Mouse (Mus musculus) kidney, postnatal 10 days (tissue): Measurements from ENCODE around the gene Mphosph9.

ENCODE experiments used
- DNase-seq: peaks from one replicate; pipeline ENCODE4 v3.0.0; 2021; ENCODE audit warnings: mixed read lengths

Mphosph9 gene

DNA sequence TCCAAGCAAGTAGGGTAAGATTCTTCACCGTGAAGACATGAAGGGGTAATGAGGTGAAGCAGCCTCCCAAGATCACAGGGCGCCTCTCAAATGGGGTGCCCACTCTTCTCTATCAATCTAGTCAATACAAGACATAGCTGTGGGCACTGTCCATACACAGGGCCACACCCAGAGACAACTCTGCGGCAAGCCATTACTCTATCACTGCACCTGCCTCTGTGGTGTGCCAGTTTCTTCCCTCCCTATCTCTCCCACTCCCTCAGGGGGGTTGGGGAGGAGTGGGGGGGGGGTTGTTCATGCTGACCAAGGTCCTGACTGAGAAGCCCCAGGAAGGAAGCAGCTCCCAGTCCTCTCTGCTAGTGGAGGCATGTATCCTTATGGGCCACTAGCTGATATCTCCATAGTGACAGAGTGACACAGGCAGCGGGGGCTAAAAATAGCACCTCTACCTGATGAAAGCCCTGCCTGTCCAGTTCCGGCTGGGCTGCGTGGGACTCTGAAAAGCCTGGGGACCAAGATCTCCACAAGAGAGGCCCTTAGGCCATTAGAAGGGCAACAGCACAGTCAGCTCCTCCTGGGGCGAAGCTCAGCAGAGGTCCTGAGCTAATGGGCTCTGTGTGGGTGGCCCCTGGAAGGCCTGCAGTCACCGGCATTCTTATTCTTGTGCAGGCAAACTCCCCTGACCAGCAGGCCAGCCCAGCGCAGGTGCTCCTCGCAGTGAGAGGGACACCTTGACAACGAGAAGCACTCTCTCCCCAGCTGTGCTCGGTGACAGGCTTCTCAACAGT lies 93.7 kb downstream of the Mphosph9 start:
- DNase-seq, result no peak

DNA sequence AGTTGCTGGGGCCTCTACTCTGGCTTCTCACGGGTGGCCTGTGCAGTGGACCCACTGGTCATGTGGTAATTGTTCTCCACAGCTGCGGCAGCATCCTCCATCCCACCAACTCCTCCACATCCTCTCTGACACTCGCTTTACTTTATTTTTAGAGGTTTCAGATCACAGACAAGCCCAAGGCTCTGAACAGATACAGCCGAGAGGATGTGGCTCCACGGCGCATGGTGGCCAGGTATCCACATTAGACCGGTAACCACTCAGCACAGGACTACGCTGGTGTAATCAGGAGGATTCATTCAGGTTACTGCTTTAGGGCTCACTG lies 94.7 kb downstream of the Mphosph9 start:
- DNase-seq, result no peak

DNA sequence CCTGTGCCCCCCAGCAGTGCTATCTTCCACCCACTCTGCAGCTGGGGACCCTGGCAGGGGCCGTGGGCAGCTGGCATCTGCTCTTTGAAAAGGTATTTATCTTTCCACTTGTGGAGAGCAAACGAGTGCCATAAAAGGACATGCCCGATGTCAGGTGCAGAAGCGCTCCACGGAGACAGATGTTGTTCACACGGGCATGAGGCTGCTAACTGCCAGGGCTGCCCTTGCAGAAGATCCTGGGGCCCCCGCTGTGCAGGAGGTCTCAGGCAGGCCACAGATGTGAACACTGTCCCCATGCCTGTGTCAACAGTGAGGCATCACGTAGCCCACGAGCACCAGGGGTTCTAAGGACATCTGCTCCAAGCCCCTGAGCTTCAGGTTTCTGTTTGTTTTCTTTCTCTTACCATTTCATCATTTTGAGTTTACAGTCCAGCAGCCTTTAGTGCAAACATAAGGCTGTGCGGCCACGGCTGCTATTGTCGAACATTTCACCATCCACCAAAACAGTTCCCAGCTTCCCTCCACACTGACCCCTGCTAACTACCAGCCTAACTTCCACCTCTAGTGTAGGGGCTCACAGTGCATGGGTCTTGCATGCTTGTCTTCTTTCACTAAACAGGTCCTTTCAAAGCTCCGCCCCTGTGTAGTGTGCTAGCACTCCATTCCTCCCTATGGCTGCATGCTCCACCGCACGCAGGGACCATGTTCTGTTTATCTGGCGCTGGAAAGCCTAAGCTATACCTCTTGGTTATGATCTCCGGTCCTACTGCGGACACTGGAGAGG lies 95.2 kb downstream of the Mphosph9 start:
- DNase-seq, result no peak

DNA sequence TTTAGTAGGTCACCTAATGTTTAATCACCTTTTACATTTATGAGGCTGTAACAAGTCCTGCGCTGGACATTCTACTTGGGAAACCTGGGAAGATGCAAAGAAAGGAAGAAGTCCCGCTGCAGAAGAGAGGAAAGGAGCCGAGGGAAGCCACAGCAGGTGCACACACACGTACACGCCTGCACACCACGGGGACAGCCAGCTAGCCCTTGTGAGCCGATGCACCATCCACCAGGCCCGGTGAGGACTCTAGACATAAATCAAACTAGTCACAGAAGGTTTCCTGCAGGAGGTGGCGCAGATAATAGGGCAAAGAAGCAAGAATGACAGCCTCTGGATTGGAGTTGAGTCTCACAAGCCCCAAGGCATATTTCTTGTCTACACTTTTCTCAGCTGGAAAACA lies 97.3 kb downstream of the Mphosph9 start:
- no peak for DNase-seq

DNA sequence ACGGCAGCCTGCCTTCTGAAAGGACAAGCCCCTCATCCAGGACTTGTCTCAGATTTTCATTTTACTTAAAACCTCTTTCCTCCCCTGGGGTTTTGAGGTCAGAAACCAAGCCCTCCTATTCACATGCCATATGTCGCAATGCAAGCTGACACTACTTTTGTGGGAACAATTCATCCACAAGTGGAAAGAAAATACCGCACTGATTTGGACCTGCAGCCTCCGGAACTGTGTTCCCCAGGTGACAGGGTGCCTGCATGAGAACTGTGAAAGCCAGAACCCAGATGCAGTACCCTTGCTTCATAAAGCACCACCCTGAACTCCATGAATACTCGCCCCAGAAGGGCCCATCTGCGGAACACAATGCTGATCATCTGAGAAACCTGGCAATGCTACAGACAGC lies 100.6 kb downstream of the Mphosph9 start:
- DNase-seq, result no peak

DNA sequence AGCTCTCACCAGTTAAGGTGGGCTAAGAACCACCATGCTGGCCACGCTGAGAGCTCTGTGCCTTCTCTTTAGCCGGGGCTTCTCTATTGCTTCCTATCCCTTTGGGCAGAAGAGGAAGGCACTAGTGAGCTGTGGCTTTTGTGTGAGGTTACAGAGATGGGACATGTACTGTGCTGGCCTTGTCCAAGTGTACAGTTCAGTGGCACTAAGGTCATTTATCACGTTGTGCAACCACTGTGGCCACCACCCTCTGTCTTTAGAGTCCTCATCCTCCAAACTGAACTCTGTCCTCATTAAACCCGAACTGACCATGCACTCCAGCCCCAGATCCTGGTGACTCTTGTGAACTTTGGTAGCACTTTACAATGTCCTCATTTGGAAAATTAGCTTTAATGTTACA lies 101.3 kb downstream of the Mphosph9 start:
- DNase-seq, result no peak

DNA sequence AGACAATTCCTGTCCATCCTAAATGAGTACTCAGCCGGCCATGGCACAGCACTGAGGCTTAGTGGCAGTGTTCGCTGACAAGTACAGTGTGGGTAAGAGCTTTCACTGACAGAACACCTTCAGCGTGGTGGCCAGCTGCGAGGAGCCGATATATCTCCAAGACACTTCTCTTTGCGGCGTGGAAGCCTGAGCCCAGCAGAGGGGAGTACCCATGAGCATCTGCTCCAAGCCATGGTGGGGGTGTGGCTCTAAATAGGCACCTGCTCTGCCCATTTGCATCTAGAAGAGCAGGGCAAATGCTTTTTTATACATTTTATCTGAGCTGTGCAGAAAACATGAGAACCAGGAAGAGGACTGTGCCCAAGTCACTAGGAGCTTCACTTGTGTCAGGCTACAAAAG lies 101.9 kb downstream of the Mphosph9 start:
- DNase-seq, result no peak

DNA sequence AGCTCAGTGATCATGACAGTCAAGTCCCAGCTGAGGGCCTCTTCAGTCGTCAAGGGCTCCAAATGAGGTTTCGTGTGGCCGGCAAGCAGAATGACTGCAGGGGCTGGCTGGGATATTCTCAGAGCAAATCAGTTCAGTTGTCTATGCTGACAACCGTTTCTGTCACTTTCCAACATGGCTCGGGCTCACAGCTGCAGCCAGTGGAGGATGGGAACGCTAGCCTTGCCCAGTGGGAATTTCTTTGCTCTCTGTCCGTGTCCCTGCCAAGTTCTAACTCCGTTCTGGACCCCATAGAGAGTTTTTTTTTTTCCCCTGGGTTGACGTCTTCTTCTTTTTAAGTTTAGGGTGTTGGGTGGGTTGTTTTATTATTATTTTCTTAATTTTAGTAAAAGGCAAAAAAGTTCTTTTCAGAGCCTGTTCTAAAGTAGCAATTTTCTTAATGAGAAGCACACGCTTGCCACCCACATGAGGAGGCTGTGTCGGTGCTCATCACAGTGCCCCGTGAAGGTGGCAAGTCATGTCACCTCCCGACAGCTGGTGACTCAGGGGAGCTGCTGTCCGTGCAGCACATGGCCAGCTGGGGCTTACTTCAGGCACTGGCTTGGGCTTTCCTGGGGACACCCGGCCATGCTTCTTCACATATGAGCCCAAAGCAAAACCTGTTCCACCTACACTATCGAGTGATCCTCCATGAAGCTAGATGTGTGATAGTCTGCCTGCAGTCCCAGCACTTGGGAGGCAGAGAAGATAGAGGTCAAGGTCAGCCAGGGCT lies 103.3 kb downstream of the Mphosph9 start:
- no peak for DNase-seq

DNA sequence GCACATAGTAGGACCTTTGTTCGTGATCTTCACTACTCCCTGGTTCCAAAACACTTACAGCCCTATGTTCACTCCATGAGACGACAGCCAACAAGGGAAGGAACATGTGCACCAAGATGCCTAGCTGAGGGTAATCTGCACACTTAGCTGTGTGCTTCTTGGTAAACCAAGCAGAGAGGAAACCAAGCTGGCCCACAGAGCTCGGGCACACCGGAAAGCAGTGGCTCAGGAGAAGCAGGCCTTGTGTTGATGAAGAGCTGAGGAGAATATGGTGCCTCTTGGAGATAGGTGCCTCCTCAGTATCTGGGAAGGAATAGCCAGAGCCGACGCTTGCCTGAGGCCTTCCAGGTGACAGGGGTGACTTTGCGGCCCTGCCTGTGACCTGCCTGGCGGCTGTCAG lies 104.2 kb downstream of the Mphosph9 start:
- no peak for DNase-seq

DNA sequence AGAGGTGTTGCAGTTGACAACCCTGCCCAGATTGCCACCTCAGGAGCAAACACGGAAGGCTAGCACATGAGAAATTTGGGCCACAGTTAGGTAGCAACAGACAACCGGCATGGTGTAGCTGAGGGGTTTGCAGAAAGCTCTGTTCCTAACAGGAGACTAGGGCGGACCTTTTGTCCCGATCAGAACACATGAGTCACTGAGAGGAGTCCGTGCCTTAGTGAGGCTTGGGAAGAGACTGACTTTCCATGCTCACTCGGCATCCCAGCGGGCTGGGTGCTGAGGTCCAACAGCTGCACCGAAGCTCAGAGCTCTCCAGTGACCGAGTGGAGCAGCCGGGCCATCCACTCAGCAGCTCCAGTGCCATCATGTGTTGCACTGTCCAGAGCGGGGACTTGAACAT lies 105.1 kb downstream of the Mphosph9 start:
- no peak for DNase-seq

DNA sequence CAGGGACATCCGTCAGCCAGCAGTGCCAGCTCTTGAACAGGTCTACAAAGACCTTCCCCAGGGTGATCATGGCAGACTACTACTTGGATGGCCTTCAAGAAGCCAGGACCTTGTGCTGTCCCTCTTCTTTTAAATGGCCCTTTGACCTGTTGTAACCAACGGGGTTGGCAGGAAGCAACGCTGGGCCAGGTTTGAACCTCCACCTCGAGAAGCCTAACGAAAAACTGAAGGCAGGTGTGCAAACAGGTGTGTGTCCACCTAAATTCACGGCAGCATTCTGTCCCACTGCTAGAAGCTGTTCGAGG lies 106.1 kb downstream of the Mphosph9 start:
- DNase-seq, result no peak

DNA sequence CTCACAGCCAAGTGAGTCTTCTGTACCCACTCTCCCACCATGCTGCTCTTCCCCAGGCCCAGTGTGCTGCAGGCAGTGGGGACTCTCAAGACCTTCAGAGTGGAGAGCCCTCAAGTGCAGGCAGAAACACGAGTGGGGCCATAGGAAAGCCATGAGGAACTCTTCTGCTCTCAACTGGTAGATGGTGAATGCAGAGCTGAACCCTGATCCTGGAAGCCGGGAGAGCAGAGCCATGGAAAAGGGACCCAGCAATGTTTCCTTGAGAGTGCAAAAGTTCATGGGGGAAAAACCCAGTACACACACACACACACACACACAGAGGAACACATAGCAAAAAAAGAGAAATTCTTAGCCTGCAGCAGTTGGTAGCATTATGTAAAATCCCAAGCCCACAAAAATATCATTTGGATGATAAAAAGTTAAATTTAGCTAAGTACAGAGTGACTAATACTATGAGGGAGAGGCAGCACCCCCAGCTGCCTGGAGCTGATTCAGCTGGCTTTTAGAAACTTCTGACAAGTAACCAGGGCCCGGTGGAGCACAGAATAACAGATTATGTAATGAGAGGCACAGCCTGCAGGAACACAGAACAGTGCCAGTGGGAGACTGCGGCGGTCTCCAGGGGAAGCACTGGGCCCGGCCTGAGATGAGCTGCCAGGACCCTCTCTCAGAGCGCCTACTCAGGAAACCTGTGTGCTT lies 106.6 kb downstream of the Mphosph9 start:
- DNase-seq, result peak; percentile 73

DNA sequence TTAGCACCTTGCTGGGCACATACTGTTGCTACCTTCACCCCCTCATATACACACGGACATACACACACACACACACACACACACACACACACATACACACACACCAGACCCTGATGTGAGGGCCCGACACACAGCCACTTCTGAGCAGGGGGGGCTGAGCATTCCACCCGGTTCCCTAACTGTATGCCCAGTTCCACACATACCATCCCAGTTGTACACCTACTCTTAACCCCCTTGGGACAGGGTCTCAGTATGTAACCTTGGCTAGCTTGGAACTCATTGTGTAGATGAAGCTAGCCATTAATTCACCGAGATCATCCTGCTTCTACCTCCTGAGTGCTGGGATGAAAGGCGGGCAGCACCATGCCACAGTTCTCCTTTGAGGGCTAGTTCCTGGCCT lies 107.2 kb downstream of the Mphosph9 start:
- DNase-seq, result no peak

DNA sequence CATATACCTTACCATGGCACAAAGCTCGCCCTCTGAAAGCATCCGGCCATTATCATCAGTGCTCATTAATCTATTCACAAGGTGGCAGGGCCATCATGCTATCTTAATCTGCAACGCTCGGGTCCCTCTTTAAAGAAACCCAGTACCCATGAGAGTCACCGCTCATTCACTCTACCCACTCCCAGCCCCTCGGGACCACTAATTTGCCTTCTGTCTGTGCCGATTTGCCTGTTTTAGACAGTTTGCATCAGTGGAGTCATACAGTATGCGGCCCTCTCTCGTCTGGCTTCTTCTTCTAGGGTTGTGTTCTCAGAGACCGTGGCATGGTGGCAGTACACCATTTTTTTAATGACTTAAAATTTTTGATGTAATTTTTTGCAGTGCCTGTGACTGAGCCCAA lies 108.3 kb downstream of the Mphosph9 start:
- no peak for DNase-seq

DNA sequence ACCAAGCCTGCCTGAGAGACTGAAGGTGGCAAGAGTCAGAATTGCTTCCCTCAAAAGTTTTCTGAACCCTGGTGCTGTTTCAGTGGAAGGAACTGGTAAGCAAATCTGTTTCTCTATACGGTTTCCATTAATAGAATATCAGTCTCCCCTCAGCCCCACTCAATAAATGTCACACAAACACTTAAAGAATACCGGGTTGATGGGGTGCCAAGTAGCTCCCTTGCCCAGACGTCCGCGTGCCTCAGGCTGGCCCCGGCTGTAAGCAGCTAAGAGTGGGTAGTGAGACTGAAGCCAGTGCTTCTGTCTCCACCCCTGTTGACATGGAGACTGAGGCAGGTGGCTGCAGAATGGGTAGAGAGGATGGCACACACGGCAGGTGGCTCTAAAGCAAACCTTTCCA lies 108.8 kb downstream of the Mphosph9 start:
- DNase-seq, result no peak

DNA sequence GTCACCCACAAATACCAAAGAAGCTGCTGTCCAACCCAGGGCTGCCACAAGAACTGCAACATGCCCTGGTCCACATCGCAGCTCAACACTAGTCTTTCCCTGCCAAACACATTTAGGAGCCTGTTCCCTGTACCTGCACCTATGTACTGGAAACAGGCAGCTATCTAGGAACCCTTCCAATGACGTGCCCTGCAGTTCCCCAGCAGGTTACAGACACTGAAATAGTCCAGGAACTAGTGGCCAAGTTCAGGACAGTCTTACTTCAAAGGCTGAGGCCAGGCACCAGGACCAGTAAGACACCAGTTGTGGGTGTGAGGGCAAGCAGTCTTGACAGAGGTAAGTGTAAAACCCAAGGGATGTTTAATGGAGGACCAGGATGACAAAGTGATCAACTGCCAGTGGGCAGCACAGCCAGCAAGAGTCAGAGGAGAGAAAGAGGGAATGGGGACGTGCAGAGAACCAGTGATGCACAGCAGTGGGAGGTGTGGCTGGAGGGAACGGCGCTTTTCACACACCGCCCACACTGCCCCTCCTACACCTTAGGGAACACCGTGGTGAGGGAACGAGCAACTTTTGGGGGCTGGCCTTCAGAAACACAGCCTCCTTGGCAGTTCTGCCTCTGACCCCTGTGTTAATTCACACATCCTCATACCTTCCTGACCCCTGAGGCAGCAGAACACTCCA lies 110.1 kb downstream of the Mphosph9 start:
- peak; percentile 9 for DNase-seq

DNA sequence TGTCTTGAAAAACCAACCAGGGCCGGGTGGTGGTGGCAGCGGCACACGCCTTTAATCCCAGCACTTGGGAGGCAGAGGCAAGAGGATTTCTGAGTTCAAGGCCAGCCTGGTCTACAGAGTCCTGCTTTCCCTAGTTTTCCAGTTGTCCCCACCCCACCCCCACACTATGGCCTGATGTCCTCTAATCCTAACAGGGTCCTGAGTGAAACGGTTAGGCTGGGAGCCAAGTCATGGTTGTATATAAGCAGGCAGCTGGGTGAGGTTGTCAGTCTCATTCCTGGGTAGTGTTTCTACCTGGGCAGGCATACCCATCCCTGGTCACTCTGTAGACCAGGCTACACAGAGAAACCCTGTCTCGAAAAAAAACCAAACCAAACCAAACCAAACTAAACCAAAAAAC lies 110.7 kb downstream of the Mphosph9 start:
- DNase-seq, result peak; percentile 20

DNA sequence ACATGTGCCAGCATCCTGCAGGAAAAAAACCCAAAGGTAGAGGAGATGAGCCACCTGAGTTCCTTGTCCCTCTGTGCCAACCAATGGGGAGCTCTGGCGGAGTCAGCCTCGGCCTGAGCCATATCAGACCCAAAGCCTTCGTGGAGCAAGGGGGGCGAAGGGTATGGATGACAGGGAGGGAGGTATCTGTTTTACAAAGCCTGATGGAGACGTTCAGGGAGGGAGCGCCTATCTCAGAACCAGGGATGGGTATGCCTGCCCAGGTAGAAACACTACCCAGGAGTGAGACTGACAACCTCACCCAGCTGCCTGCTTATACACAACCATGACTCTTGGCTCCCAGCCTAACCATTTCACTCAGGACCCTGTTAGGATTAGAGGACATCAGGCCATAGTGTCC lies 111.4 kb downstream of the Mphosph9 start:
- DNase-seq, result no peak

DNA sequence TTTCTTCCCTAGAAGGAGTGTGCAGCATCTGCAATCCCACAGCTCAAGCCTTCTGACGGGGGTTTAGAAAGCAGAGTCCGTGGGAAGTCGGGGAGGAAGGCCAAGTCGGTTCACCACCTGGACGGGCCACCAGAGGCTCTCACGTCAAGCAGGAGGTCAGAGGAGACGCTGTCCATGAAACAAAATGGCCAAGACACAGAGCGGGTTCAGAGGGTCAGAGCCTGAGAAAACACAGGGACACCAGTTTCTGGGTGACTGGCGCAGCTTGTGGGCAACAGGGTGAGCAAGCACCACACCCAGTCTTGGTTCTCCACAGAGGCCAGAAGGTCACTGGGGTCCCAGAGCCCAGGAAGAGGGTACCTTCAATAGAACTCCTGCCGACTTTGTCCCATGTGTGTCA lies 112.1 kb downstream of the Mphosph9 start:
- DNase-seq, result peak; percentile 24

DNA sequence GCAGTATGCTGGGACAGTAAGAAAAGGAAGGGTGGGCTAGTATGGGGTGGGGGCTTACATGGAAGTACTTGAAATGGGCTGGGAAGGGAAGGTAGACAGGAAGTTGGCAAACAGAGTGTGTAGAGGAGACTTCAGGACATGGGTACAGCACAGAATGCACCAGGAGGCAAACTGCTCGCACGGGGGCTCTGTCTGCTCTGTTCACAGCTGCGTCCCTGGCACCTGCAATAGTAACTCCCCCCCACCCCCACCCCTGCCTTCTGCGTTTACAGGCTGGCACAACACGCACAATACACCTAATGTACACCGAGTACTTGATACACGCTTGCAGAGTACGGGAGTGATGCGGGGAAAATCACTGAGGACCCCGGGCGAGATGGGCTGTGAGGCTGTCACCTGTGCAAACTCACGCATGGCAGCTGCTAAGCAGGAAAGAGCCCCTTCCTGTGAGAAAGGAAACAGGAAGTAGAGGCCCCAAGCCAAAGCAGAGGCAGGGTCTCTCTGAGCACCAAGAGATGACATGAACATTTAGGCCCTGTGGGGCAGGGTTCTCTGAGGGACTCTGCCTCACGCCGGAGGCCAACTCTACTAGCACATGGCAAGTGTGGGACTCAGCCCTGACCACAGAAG lies 113.1 kb downstream of the Mphosph9 start:
- DNase-seq, result peak; percentile 40

DNA sequence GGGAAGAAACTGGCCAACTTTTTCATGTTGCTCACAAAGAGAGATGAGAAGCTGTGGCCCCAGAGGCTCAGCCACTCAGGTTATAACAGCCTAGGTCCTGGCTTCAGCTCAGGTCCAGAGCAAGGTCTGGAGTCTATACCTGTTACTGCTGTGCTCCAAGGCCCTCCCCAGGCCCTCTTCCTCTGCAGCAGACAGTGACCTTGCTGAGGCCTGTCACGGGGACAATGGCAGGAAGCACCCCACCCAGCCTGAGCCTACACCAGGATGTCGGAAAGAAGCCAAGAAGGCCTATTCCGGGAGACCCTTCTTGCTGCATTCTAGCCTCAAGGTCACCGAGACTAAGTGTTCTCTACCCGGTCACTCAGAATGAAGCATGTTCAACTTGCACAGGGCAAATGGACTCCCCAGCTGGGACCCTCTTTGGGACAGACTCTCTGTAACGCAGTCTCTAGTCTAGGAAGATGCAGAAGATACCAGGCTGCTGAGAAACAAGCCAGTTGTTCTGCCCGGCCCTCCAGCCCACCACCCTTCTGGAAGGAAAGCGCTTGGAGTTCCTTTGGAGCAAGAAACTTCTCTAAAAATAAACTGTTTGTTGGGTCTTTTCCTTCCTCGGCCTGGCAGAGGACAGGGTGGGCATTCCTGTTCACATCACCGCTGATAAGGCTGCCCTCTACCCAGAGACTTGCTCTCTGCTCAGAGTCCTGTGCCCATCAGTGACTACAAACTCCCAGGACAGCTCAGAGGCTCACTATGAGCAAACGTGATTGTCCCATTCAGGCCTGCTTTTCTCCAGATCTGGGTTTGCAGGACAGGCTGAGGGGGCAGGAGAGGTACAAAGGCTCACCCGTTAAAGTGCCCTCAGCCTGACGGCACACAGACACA lies 113.9 kb downstream of the Mphosph9 start:
- DNase-seq, result peak; percentile 77
